Mouse (Mus musculus): ENCODE results near the gene Gm10181. TPM values are rescaled to one million over a fixed set of nuclear protein-coding genes. Genes with fewer than 3 reads are reported as not detected.
"Not testable (repeated sequence)": the region's sequence is repeated elsewhere in the genome, so short reads cannot be mapped to it uniquely, and the experiment has no call there.

Gm10181 gene
- total and polyA plus RNA-seq, 3 experiments, result not detected

DNA sequence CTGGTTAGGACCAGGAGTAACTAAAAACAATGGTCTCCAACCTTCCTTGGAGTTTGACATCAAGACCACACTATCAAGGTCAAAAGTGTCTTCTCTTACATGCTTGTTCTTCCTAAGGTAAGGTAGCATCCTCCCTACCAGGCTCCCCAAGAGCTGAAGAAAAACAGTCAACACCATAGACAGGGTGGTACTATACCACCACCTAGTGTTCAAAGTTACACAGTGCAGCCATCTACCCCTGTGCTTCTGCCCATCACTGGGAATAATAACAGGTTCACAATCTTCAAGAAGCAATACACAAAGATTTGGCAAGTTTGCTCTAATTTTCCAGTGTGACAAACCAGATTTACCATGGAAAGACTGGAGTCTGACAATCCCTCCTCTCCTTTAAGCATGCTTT, 15.4 kb downstream of the Gm10181 start:
- peaks cover 3% of the 10 kb centered on the region for H3K9me3 ChIP-seq (replicated peaks; ENCODE audit: low read length)
- no peak overlapping the region for H3K4me3 ChIP-seq (replicated peaks in 1 of 3; ENCODE audit: low read depth in 2 of 3, low read length in 2 of 3, poor library complexity in 1 of 3)
- peak; percentile 52 for TF ChIP-seq ZC3H11A (IDR thresholded peaks at IDR 0.05; ENCODE audit: low read depth, low read length)
- peak; percentile 81 for TF ChIP-seq SMC3 (IDR thresholded peaks at IDR 0.05; ENCODE audit: low read depth, low read length)
- peak; percentile 95 for TF ChIP-seq RAD21 (IDR thresholded peaks at IDR 0.05; ENCODE audit: low read depth, low read length)
- TF ChIP-seq CTCF (conservative IDR thresholded peaks at IDR 0.05 in 1 of 2, IDR thresholded peaks at IDR 0.05 in 1 of 2; ENCODE audit: low read depth in 2 of 2, low read length in 2 of 2), result peak; percentile 92 to 98
- TF ChIP-seq E2F4 (IDR thresholded peaks at IDR 0.05; ENCODE audit: insufficient replicate concordance, low read depth, low read length), result no peak
- H3K9ac ChIP-seq (ENCODE audit: insufficient read depth, low read depth), result no peak overlapping the region
- dilution Hi-C loops (cut with MboI; ENCODE audit: extremely low pct_ligation_motif_present, extremely low pct_unique_long_range_greater_than_20kb, low sequenced_read_pairs) (no loop called here), in situ Hi-C loops (cut with MboI; ENCODE audit: low pct_ligation_motif_present, low pct_unique_long_range_greater_than_20kb, low sequenced_read_pairs) (no loop called here)
- DNase-seq (ENCODE audit: extremely low read depth), result peak; percentile 57
- no peak overlapping the region for H3K4me2 ChIP-seq (ENCODE audit: insufficient read depth, low read depth, poor library complexity, severe bottlenecking)
- no peaks in the 10 kb centered on the region for H3K79me2 ChIP-seq (replicated peaks; ENCODE audit: control insufficient read depth, extremely low read depth, insufficient read depth, poor library complexity, severe bottlenecking)
- no peaks in the 10 kb centered on the region for H3K4me1 ChIP-seq (ENCODE audit: control insufficient read depth in 1 of 2, insufficient read depth in 2 of 2)
- peaks cover 9 to 32% of the 10 kb centered on the region in 2 experiments for H3K36me3 ChIP-seq (replicated peaks in 1 of 2; ENCODE audit: control insufficient read depth in 1 of 2, insufficient read depth in 1 of 2, low read length in 1 of 2)
- no peak overlapping the region for H3K27ac ChIP-seq (ENCODE audit: insufficient read depth, low read depth)
- no peaks in the 10 kb centered on the region for H3K27me3 ChIP-seq (replicated peaks)

- TF ChIP-seq JUN (IDR thresholded peaks at IDR 0.05; ENCODE audit: insufficient read depth, low read depth, low read length), result peak; percentile 89
- TF ChIP-seq BHLHE40 (IDR thresholded peaks at IDR 0.05; ENCODE audit: low read depth, low read length), result 0 out of 2 replicates have a peak, but pooled peaks have one; percentile 16
- peak; percentile 66 for TF ChIP-seq EP300 (IDR thresholded peaks at IDR 0.05; ENCODE audit: low read length)
- 0 out of 2 replicates have a peak, but pooled peaks have one; percentile 39 for TF ChIP-seq IRF4 (IDR thresholded peaks at IDR 0.05; ENCODE audit: low read depth, low read length)
- TF ChIP-seq MEF2A (IDR thresholded peaks at IDR 0.05; ENCODE audit: borderline replicate concordance, low read depth, low read length), result peak; percentile 92
- 0 out of 2 replicates have a peak, but pooled peaks have one; percentile 24 for TF ChIP-seq TCF12 (IDR thresholded peaks at IDR 0.05; ENCODE audit: low read depth, low read length)
- peak; percentile 49; the same call in 1 of the 2 replicates for TF ChIP-seq JUND (conservative IDR thresholded peaks at IDR 0.05; ENCODE audit: low read depth, low read length)
- peaks cover 3 to 11% of the 10 kb centered on the region in 2 experiments; a peak in 3 of 4 replicates for H3K4me1 ChIP-seq (ENCODE audit: control insufficient read depth in 1 of 2, insufficient read depth in 2 of 2)
- H3K27me3 ChIP-seq (replicated peaks); dilution Hi-C loops (cut with MboI; ENCODE audit: extremely low pct_ligation_motif_present, extremely low pct_unique_long_range_greater_than_20kb, low sequenced_read_pairs); H3K79me2 ChIP-seq (replicated peaks; ENCODE audit: control insufficient read depth, extremely low read depth, insufficient read depth, poor library complexity, severe bottlenecking); H3K4me3 ChIP-seq (replicated peaks in 1 of 3; ENCODE audit: low read depth in 2 of 3, low read length in 2 of 3, poor library complexity in 1 of 3); in situ Hi-C loops (cut with MboI; ENCODE audit: low pct_ligation_motif_present, low pct_unique_long_range_greater_than_20kb, low sequenced_read_pairs); H3K9me3 ChIP-seq (replicated peaks; ENCODE audit: low read length): not testable (repeated sequence)
- H3K27ac ChIP-seq (ENCODE audit: insufficient read depth, low read depth), result peak overlapping the region; percentile 50; the same call in 1 of the 2 replicates
- peak overlapping the region; percentile 82; the same call in 1 of the 2 replicates for H3K4me2 ChIP-seq (ENCODE audit: insufficient read depth, low read depth, poor library complexity, severe bottlenecking)
- peak; percentile 50 for DNase-seq (ENCODE audit: extremely low read depth)
- 0 out of 2 replicates have a peak overlapping the region, but pooled peaks have one; percentile 19 for H3K9ac ChIP-seq (ENCODE audit: insufficient read depth, low read depth)
- H3K36me3 ChIP-seq (replicated peaks in 1 of 2; ENCODE audit: control insufficient read depth in 1 of 2, insufficient read depth in 1 of 2, low read length in 1 of 2), result peaks cover 2 to 12% of the 10 kb centered on the region in 2 experiments
These were observed 34.4 kb downstream of the Gm10181 start for GRCm38 (mm10) chr9:25123590-25123989.

DNA sequence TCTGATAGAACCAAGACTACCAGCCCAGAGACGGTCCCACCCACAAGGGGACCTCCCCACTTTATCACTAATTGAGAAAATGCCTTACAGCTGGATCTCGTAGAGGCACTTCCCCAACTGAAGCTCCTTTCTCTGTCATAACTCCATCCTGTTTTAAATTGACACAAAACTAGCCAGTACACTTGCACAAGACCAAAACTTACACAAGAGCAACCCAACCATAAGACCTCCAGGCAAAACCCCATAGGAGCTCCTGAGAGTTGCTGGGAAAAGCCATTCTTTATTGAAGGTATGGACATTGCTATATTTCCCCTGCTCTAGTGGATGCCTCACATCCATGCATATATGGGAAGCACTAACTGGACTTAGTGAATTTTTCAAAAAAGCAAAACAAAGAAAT, 34.8 kb downstream of the Gm10181 start:
- in situ Hi-C loops (cut with MboI; ENCODE audit: low pct_ligation_motif_present, low pct_unique_long_range_greater_than_20kb, low sequenced_read_pairs), result no loop called here
- H3K79me2 ChIP-seq (replicated peaks; ENCODE audit: control insufficient read depth, extremely low read depth, insufficient read depth, poor library complexity, severe bottlenecking), result no peaks in the 10 kb centered on the region
- no peak for TF ChIP-seq CTCF (conservative IDR thresholded peaks at IDR 0.05 in 1 of 2, IDR thresholded peaks at IDR 0.05 in 1 of 2; ENCODE audit: low read depth in 2 of 2, low read length in 2 of 2)
- TF ChIP-seq TCF12 (IDR thresholded peaks at IDR 0.05; ENCODE audit: low read depth, low read length), result 0 out of 2 replicates have a peak, but pooled peaks have one; percentile 23
- TF ChIP-seq ZKSCAN1 (IDR thresholded peaks at IDR 0.05; ENCODE audit: borderline replicate concordance, low read depth, low read length), result no peak
- no peak for TF ChIP-seq RAD21 (IDR thresholded peaks at IDR 0.05; ENCODE audit: low read depth, low read length)
- TF ChIP-seq BHLHE40 (IDR thresholded peaks at IDR 0.05; ENCODE audit: low read depth, low read length), result 0 out of 2 replicates have a peak, but pooled peaks have one; percentile 11
- no peak for TF ChIP-seq SMC3 (IDR thresholded peaks at IDR 0.05; ENCODE audit: low read depth, low read length)
- TF ChIP-seq NRF1 (IDR thresholded peaks at IDR 0.05; ENCODE audit: low read depth, low read length), result no peak
- no peak for TF ChIP-seq NELFE (IDR thresholded peaks at IDR 0.05; ENCODE audit: low read depth, low read length)
- TF ChIP-seq JUND (conservative IDR thresholded peaks at IDR 0.05; ENCODE audit: low read depth, low read length), result no peak
- no peak; the same call in 1 of the 2 replicates for TF ChIP-seq ETS1 (conservative IDR thresholded peaks at IDR 0.05; ENCODE audit: low read depth, low read length)
- H3K9ac ChIP-seq (ENCODE audit: insufficient read depth, low read depth), result peak overlapping the region; percentile 19; the same call in 1 of the 2 replicates
- dilution Hi-C loops (cut with MboI; ENCODE audit: extremely low pct_ligation_motif_present, extremely low pct_unique_long_range_greater_than_20kb, low sequenced_read_pairs), result no loop called here
- peaks cover 3 to 11% of the 10 kb centered on the region in 2 experiments; a peak in 3 of 4 replicates for H3K4me1 ChIP-seq (ENCODE audit: control insufficient read depth in 1 of 2, insufficient read depth in 2 of 2)
- H3K4me3 ChIP-seq (replicated peaks in 1 of 3; ENCODE audit: low read depth in 2 of 3, low read length in 2 of 3, poor library complexity in 1 of 3), result no peak overlapping the region
- H3K9me3 ChIP-seq (replicated peaks; ENCODE audit: low read length), result no peaks in the 10 kb centered on the region
- peak overlapping the region; percentile 50; the same call in 1 of the 2 replicates for H3K27ac ChIP-seq (ENCODE audit: insufficient read depth, low read depth)
- no peaks in the 10 kb centered on the region for H3K27me3 ChIP-seq (replicated peaks)
- peaks cover 2 to 11% of the 10 kb centered on the region in 2 experiments for H3K36me3 ChIP-seq (replicated peaks in 1 of 2; ENCODE audit: control insufficient read depth in 1 of 2, insufficient read depth in 1 of 2, low read length in 1 of 2)
- peak; percentile 26 for DNase-seq (ENCODE audit: extremely low read depth)
- H3K4me2 ChIP-seq (ENCODE audit: insufficient read depth, low read depth, poor library complexity, severe bottlenecking), result peak overlapping the region; percentile 82; the same call in 1 of the 2 replicates

All from CH12.LX (cell line).